Mouse (Mus musculus): Measurements from ENCODE around the gene Pla2g2c.

- TF ChIP-seq CTCF (IDR thresholded peaks at IDR 0.05; ENCODE audit: extremely low read depth, insufficient read depth, low read length): no peak
- TF ChIP-seq POLR2A (IDR thresholded peaks at IDR 0.05; ENCODE audit: extremely low read depth, insufficient read depth, low read length): no peak
These were observed 61.5 kb downstream of the Pla2g2c start for GRCm38 (mm10) chr4:138786141-138786540.
